Mouse (Mus musculus): Measurements from ENCODE around the gene Slc13a3. TPM values are rescaled to one million over a fixed set of nuclear protein-coding genes. Genes with fewer than 3 reads are reported as not detected.

Slc13a3 gene
- polyA plus RNA-seq, 1 experiment from 2014 or later: 0.29 TPM

- H3K36me3 ChIP-seq (ENCODE audit: control insufficient read depth, insufficient read depth, low read length): peaks cover 27% of the 10 kb centered on the region
- WGBS (ENCODE audit: insufficient replicate concordance): 78% methylated on average over 5 of the region's 5 CpGs
These were observed 97.6 kb downstream of the Slc13a3 start for GRCm38 (mm10) chr2:165375478-165375877.

GRCm38 (mm10) chr2:165371066-165371465 is 102.0 kb downstream of the Slc13a3 start:
- Histone ChIP-seq H3K27me3 (ENCODE audit: control insufficient read depth, insufficient read depth, low read length) (peaks cover 21% of the 10 kb centered on the region), H3K4me2 (no peak overlapping the region), H3K9ac (ENCODE audit: low read depth, low read length) (no peak overlapping the region), H3K36me3 (ENCODE audit: control insufficient read depth, insufficient read depth, low read length) (peaks cover 8% of the 10 kb centered on the region), H3K27ac (ENCODE audit: low read depth, low read length) (no peak overlapping the region), H3K4me1 (ENCODE audit: control insufficient read depth, insufficient read depth, low read length) (peaks cover 12% of the 10 kb centered on the region), H3K4me3 (ENCODE audit: low read depth, low read length) (no peak overlapping the region), H3K9me3 (replicated peaks; ENCODE audit: control insufficient read depth, low read length) (no peaks in the 10 kb centered on the region)
- no peak for ATAC-seq (replicated peaks; ENCODE audit: insufficient number of reproducible peaks, low FRiP score, low TSS enrichment)
- whole genome bisulfite sequencing (ENCODE audit: insufficient replicate concordance): 27% methylated on average over 3 of the region's 3 CpGs

More at GRCm38 (mm10) chr2:165375478-165375877, 97.6 kb downstream of the Slc13a3 start:
- peaks cover 2% of the 10 kb centered on the region; the same call in 1 of the 2 replicates for H3K9me3 ChIP-seq (replicated peaks; ENCODE audit: control insufficient read depth, low read length)
- no peak for ATAC-seq (replicated peaks; ENCODE audit: insufficient number of reproducible peaks, low FRiP score, low TSS enrichment)
- H3K9ac ChIP-seq (ENCODE audit: low read depth, low read length): no peak overlapping the region
- no peak overlapping the region for H3K4me2 ChIP-seq
- no peak overlapping the region for H3K27ac ChIP-seq (ENCODE audit: low read depth, low read length)
- H3K4me3 ChIP-seq (ENCODE audit: low read depth, low read length): no peak overlapping the region
- H3K27me3 ChIP-seq (ENCODE audit: control insufficient read depth, insufficient read depth, low read length): no peaks in the 10 kb centered on the region
- H3K4me1 ChIP-seq (ENCODE audit: control insufficient read depth, insufficient read depth, low read length): no peaks in the 10 kb centered on the region

GRCm38 (mm10) chr2:165370348-165370747 is 102.7 kb downstream of the Slc13a3 start:
- H3K4me2 ChIP-seq: no peak overlapping the region
- H3K9ac ChIP-seq (ENCODE audit: low read depth, low read length): no peak overlapping the region
- no peak overlapping the region for H3K27ac ChIP-seq (ENCODE audit: low read depth, low read length)
- ATAC-seq (replicated peaks; ENCODE audit: insufficient number of reproducible peaks, low FRiP score, low TSS enrichment): no peak
- peaks cover 25% of the 10 kb centered on the region for H3K27me3 ChIP-seq (ENCODE audit: control insufficient read depth, insufficient read depth, low read length)
- H3K4me3 ChIP-seq (ENCODE audit: low read depth, low read length): no peak overlapping the region
- no peaks in the 10 kb centered on the region for H3K9me3 ChIP-seq (replicated peaks; ENCODE audit: control insufficient read depth, low read length)
- H3K4me1 ChIP-seq (ENCODE audit: control insufficient read depth, insufficient read depth, low read length): peaks cover 12% of the 10 kb centered on the region
- peaks cover 8% of the 10 kb centered on the region for H3K36me3 ChIP-seq (ENCODE audit: control insufficient read depth, insufficient read depth, low read length)
- WGBS (ENCODE audit: insufficient replicate concordance): 57% methylated on average over 3 of the region's 3 CpGs

GRCm38 (mm10) chr2:165368496-165368895 is 104.5 kb downstream of the Slc13a3 start, which contains the start of gene Zfp663:
Gene Zfp663, minus strand, starts transcription at chr2:165368729.
- no peak within 1 kb of the TSS for H3K27ac ChIP-seq (ENCODE audit: low read depth, low read length)
- no peak for ATAC-seq (replicated peaks; ENCODE audit: insufficient number of reproducible peaks, low FRiP score, low TSS enrichment)
- H3K9ac ChIP-seq (ENCODE audit: low read depth, low read length): no peak within 1 kb of the TSS
- peak within 1 kb of the TSS; percentile 59 for H3K4me2 ChIP-seq
- H3K4me3 ChIP-seq (ENCODE audit: low read depth, low read length): peak within 1 kb of the TSS; percentile 34
- H3K4me1 ChIP-seq (ENCODE audit: control insufficient read depth, insufficient read depth, low read length): peaks cover 12% of the 10 kb centered on the region
- 2% methylated on average over 27 of the region's 27 CpGs for WGBS (ENCODE audit: insufficient replicate concordance)
- peaks cover 27% of the 10 kb centered on the region for H3K27me3 ChIP-seq (ENCODE audit: control insufficient read depth, insufficient read depth, low read length)
- H3K9me3 ChIP-seq (replicated peaks; ENCODE audit: control insufficient read depth, low read length): no peaks in the 10 kb centered on the region
- no peaks in the 10 kb centered on the region for H3K36me3 ChIP-seq (ENCODE audit: control insufficient read depth, insufficient read depth, low read length)

GRCm38 (mm10) chr2:165367868-165368439 is 105.1 kb downstream of the Slc13a3 start:
- WGBS (ENCODE audit: insufficient replicate concordance): 4% methylated on average over 12 of the region's 13 CpGs

GRCm38 (mm10) chr2:165367047-165367520 is 105.9 kb downstream of the Slc13a3 start:
- 6% methylated on average over 5 of the region's 8 CpGs for WGBS (ENCODE audit: insufficient replicate concordance)
- Histone ChIP-seq H3K27ac (ENCODE audit: low read depth, low read length) (no peak overlapping the region), H3K9me3 (replicated peaks; ENCODE audit: control insufficient read depth, low read length) (no peaks in the 10 kb centered on the region), H3K4me1 (ENCODE audit: control insufficient read depth, insufficient read depth, low read length) (peaks cover 12% of the 10 kb centered on the region), H3K27me3 (ENCODE audit: control insufficient read depth, insufficient read depth, low read length) (peaks cover 35% of the 10 kb centered on the region), H3K4me3 (ENCODE audit: low read depth, low read length) (no peak overlapping the region), H3K4me2 (peak overlapping the region; percentile 17; the same call in 1 of the 2 replicates), H3K36me3 (ENCODE audit: control insufficient read depth, insufficient read depth, low read length) (no peaks in the 10 kb centered on the region), H3K9ac (ENCODE audit: low read depth, low read length) (no peak overlapping the region)
- ATAC-seq (replicated peaks; ENCODE audit: insufficient number of reproducible peaks, low FRiP score, low TSS enrichment): no peak; the same call in 1 of the 2 replicates

More at GRCm38 (mm10) chr2:165367868-165368439, 105.1 kb downstream of the Slc13a3 start:
- H3K4me1 ChIP-seq (ENCODE audit: control insufficient read depth, insufficient read depth, low read length): peaks cover 12% of the 10 kb centered on the region
- no peak for ATAC-seq (replicated peaks; ENCODE audit: insufficient number of reproducible peaks, low FRiP score, low TSS enrichment)
- no peaks in the 10 kb centered on the region for H3K36me3 ChIP-seq (ENCODE audit: control insufficient read depth, insufficient read depth, low read length)
- H3K27ac ChIP-seq (ENCODE audit: low read depth, low read length): no peak overlapping the region
- H3K9ac ChIP-seq (ENCODE audit: low read depth, low read length): no peak overlapping the region
- peaks cover 31% of the 10 kb centered on the region for H3K27me3 ChIP-seq (ENCODE audit: control insufficient read depth, insufficient read depth, low read length)
- H3K9me3 ChIP-seq (replicated peaks; ENCODE audit: control insufficient read depth, low read length): no peaks in the 10 kb centered on the region
- peak overlapping the region; percentile 34 for H3K4me3 ChIP-seq (ENCODE audit: low read depth, low read length)
- peak overlapping the region; percentile 59 for H3K4me2 ChIP-seq

GRCm38 (mm10) chr2:165364334-165365091 is 108.5 kb downstream of the Slc13a3 start:
- H3K36me3 ChIP-seq (ENCODE audit: control insufficient read depth, insufficient read depth, low read length): no peaks in the 10 kb centered on the region
- H3K9ac ChIP-seq (ENCODE audit: low read depth, low read length): no peak overlapping the region
- H3K27ac ChIP-seq (ENCODE audit: low read depth, low read length): no peak overlapping the region
- H3K27me3 ChIP-seq (ENCODE audit: control insufficient read depth, insufficient read depth, low read length): peaks cover 35% of the 10 kb centered on the region
- H3K4me2 ChIP-seq: peak overlapping the region; percentile 50
- H3K9me3 ChIP-seq (replicated peaks; ENCODE audit: control insufficient read depth, low read length): no peaks in the 10 kb centered on the region
- 12% methylated on average over 21 of the region's 21 CpGs for WGBS (ENCODE audit: insufficient replicate concordance)
- no peak overlapping the region for H3K4me3 ChIP-seq (ENCODE audit: low read depth, low read length)
- no peak for ATAC-seq (replicated peaks; ENCODE audit: insufficient number of reproducible peaks, low FRiP score, low TSS enrichment)
- peaks cover 12% of the 10 kb centered on the region for H3K4me1 ChIP-seq (ENCODE audit: control insufficient read depth, insufficient read depth, low read length)

GRCm38 (mm10) chr2:165363282-165363681 is 109.7 kb downstream of the Slc13a3 start:
- H3K27ac ChIP-seq (ENCODE audit: low read depth, low read length): no peak overlapping the region
- peaks cover 9% of the 10 kb centered on the region for H3K4me1 ChIP-seq (ENCODE audit: control insufficient read depth, insufficient read depth, low read length)
- H3K9ac ChIP-seq (ENCODE audit: low read depth, low read length): no peak overlapping the region
- no peak overlapping the region for H3K4me2 ChIP-seq
- WGBS (ENCODE audit: insufficient replicate concordance): 82% methylated on average over 6 of the region's 6 CpGs
- ATAC-seq (replicated peaks; ENCODE audit: insufficient number of reproducible peaks, low FRiP score, low TSS enrichment): no peak
- H3K36me3 ChIP-seq (ENCODE audit: control insufficient read depth, insufficient read depth, low read length): no peaks in the 10 kb centered on the region
- no peak overlapping the region for H3K4me3 ChIP-seq (ENCODE audit: low read depth, low read length)
- no peaks in the 10 kb centered on the region for H3K9me3 ChIP-seq (replicated peaks; ENCODE audit: control insufficient read depth, low read length)
- H3K27me3 ChIP-seq (ENCODE audit: control insufficient read depth, insufficient read depth, low read length): peaks cover 28% of the 10 kb centered on the region
